Mouse (Mus musculus) brain, embryonic 14.5 days (tissue): ENCODE data around the gene Gm21190. TPM values are rescaled to one million over a fixed set of nuclear protein-coding genes. Genes with fewer than 3 reads are reported as not detected.
A peak's percentile ranks its signal among the peaks of the same experiment; 100 is the strongest.
"Not testable (repeated sequence)": the region's sequence is repeated elsewhere in the genome, so short reads cannot be mapped to it uniquely, and the experiment has no call there.

Experiments
- DNase-seq: peaks from one replicate; pipeline ENCODE4 v3.0.0-alpha.2; 2011; ENCODE audit warnings: low read depth
- CTCF ChIP-seq: fragments of 200-500 bp; IDR thresholded peaks from 2 replicates; pipeline ENCODE4 v1.5.1; 2012; ENCODE audit warnings: inconsistent platforms, mild to moderate bottlenecking, moderate library complexity, borderline replicate concordance; ENCODE audit not compliant: insufficient read depth, insufficient read length; ENCODE audit errors: extremely low read depth
- polyA plus RNA-seq: library from polyadenylated mRNA; depleted of rRNA; stranded (reverse); fragments of >200 nt; gene quantifications from 2 replicates; pipeline ENCODE4 v1.2.3, GENCODE M21; 2012; rRNA removed

The Gm21190 gene
- polyA plus RNA-seq, result not detected in 2 replicates

- not testable (repeated sequence) for DNase-seq
Observed at GRCm38 (mm10) chr5:15529122-15529521, at the start of gene Gm21190. TSS of gene Gm21190 (minus strand) at chr5:15529222.

GRCm38 (mm10) chr5:15577033-15577432, 48.0 kb upstream of the Gm21190 start, which contains the start of gene Gm21083:
TSS of gene Gm21083 (plus strand) at chr5:15577333.
- not testable (repeated sequence) for DNase-seq

GRCm38 (mm10) chr5:15573735-15574134, 44.7 kb upstream of the Gm21190 start:
- DNase-seq, result not testable (repeated sequence)

- not testable (repeated sequence) for DNase-seq
Observed at GRCm38 (mm10) chr5:15561425-15562264, 32.6 kb upstream of the Gm21190 start.

- not testable (repeated sequence) for DNase-seq
Observed at GRCm38 (mm10) chr5:15558654-15559053, 29.6 kb upstream of the Gm21190 start.

- peak; percentile 19 for DNase-seq
- 0 out of 2 replicates have a peak, but pooled peaks have one; percentile 3 for TF ChIP-seq CTCF
Observed at GRCm38 (mm10) chr5:15549606-15550005, 20.6 kb upstream of the Gm21190 start.

GRCm38 (mm10) chr5:15549134-15549533, 20.1 kb upstream of the Gm21190 start:
- DNase-seq, result not testable (repeated sequence)

GRCm38 (mm10) chr5:15548642-15549041, 19.6 kb upstream of the Gm21190 start:
- DNase-seq, result not testable (repeated sequence)

GRCm38 (mm10) chr5:15522470-15522869, 6.6 kb downstream of the Gm21190 start:
- not testable (repeated sequence) for DNase-seq

GRCm38 (mm10) chr5:15522028-15522427, 7.0 kb downstream of the Gm21190 start:
- not testable (repeated sequence) for DNase-seq

GRCm38 (mm10) chr5:15520418-15520817, 8.6 kb downstream of the Gm21190 start:
- not testable (repeated sequence) for DNase-seq

GRCm38 (mm10) chr5:15517150-15517549, 11.9 kb downstream of the Gm21190 start:
- not testable (repeated sequence) for DNase-seq

- not testable (repeated sequence) for DNase-seq
Observed at GRCm38 (mm10) chr5:15512236-15512635, 16.8 kb downstream of the Gm21190 start.

GRCm38 (mm10) chr5:15509911-15510310, 19.1 kb downstream of the Gm21190 start:
- not testable (repeated sequence) for DNase-seq

- peak; percentile 2 for DNase-seq
Observed at GRCm38 (mm10) chr5:15508460-15509451, 20.3 kb downstream of the Gm21190 start.

GRCm38 (mm10) chr5:15507757-15508459, 21.1 kb downstream of the Gm21190 start:
- DNase-seq, result not testable (repeated sequence)
